Mouse (Mus musculus) spleen, adult 2 months (tissue): ENCODE results near the gene Pex10. TPM values are rescaled to one million over a fixed set of nuclear protein-coding genes. Genes with fewer than 3 reads are reported as not detected.

Source experiments
- DNase-seq, 2 experiments: peaks; one replicate each; pipeline versions ENCODE4 v3.0.0 to v3.0.0-alpha.2; 2012 to 2021; ENCODE audit warnings: low spot score in 2 of 2, low read depth in 1 of 2
- H3K27ac ChIP-seq: fragments of 200-500 bp; 2 replicates; pipeline ENCODE4 v1.5.1; 2012; ENCODE audit warnings: low read length, inconsistent platforms; ENCODE audit not compliant: insufficient read depth
- H3K27me3 ChIP-seq: fragments of 200-500 bp; 2 replicates; pipeline ENCODE4 v1.6.1; 2012; ENCODE audit warnings: mild to moderate bottlenecking, moderate library complexity, low read length, inconsistent platforms; ENCODE audit not compliant: control insufficient read depth, insufficient read depth
- H3K36me3 ChIP-seq: fragments of 200-500 bp; 2 replicates; pipeline ENCODE4 v1.6.1; 2012; ENCODE audit warnings: mild to moderate bottlenecking, low read length, inconsistent platforms; ENCODE audit not compliant: control insufficient read depth, insufficient read depth
- H3K4me1 ChIP-seq: fragments of 200-500 bp; 2 replicates; pipeline ENCODE4 v1.6.1; 2011; ENCODE audit warnings: inconsistent platforms; ENCODE audit not compliant: control insufficient read depth, insufficient read depth, insufficient read length
- H3K4me3 ChIP-seq: fragments of 200-500 bp; 2 replicates; pipeline ENCODE4 v1.5.1; 2011; ENCODE audit warnings: mild to moderate bottlenecking, inconsistent platforms; ENCODE audit not compliant: insufficient read depth, insufficient read length; ENCODE audit errors: extremely low read depth
- CTCF ChIP-seq: fragments of 200-500 bp; IDR thresholded peaks from 2 replicates; pipeline ENCODE4 v1.5.1; 2011; ENCODE audit warnings: mild to moderate bottlenecking, inconsistent platforms; ENCODE audit not compliant: insufficient read depth, insufficient read length, insufficient replicate concordance; ENCODE audit errors: extremely low read depth
- POLR2A ChIP-seq: fragments of 200-500 bp; IDR thresholded peaks from 2 replicates; pipeline ENCODE4 v1.6.1; 2011; ENCODE audit warnings: low read depth, low read length, inconsistent platforms
- WGBS: fragments of 180-500 bp; shearing (Covaris S2); methylation state at CpG from one replicate; pipeline ENCODE4 v1.1.7; 2018; 5-methylcytosine and 5-hydroxymethylcytosine counted together
- polyA plus RNA-seq: library from polyadenylated mRNA; depleted of rRNA; stranded (reverse); fragments of >200 nt; gene quantifications from 2 replicates; pipeline ENCODE4 v1.2.3, GENCODE M21; 2012

Gene Pex10
- polyA plus RNA-seq, 1 experiment: 14.3 TPM

DNA sequence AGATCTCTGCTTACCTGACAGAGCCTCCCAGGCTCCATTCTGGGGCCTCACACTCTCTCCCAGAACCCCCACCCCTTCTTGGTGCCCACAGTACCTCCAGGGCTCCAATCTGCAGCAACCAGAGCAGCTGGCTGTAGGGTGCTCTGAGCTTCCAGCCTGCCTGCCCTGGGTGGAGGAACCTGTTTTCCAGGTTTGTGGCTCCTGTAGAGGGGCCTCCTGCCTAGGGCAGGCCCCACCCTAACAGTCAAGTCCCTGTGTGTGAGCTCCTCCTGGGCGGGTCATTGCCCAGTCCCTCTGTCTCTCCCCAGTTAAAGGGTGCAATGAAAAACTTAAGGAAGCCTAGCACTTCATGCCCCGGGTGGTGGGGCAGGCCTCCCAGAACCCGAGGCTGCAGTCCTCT lies 2.9 kb upstream of the Pex10 start:
- WGBS: 69% methylated on average over 3 of the region's 3 CpGs
- no peak overlapping the region for H3K27ac ChIP-seq
- TF ChIP-seq POLR2A: no peak
- TF ChIP-seq CTCF: no peak
- no peak for DNase-seq
- no peaks in the 10 kb centered on the region for H3K36me3 ChIP-seq
- H3K4me3 ChIP-seq: no peak overlapping the region
- no peaks in the 10 kb centered on the region for H3K27me3 ChIP-seq
- H3K4me1 ChIP-seq: peaks cover 8% of the 10 kb centered on the region; the same call in 1 of the 2 replicates

DNA sequence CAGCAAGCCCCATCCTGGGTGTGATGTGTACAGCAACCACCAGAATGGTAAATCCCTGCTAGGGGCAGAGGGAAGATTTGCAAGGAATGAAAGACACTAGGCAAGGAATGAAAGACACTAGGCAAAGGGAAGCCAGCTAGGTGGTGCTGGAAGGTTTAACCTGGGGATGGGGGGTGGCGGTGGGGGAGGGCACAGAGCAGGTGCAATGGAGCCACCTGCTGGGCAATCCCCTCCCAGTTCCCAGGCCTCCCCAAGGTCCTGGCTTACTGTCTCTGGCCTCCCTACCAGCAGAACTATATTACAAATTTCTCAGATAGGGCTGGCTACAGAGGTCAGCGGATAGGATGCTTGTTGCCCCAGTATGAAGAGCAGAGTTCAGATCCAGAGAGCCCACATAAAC lies 2.3 kb upstream of the Pex10 start:
- H3K27ac ChIP-seq: no peak overlapping the region

GRCm38 (mm10) chr4:155065970-155066833 lies 614 bp upstream of the Pex10 start:
- Histone ChIP-seq H3K4me1 (peaks cover 8% of the 10 kb centered on the region; the same call in 1 of the 2 replicates), H3K36me3 (peaks cover 13% of the 10 kb centered on the region), H3K4me3 (peak overlapping the region; percentile 48), H3K27me3 (no peaks in the 10 kb centered on the region), H3K27ac (no peak overlapping the region; the same call in 1 of the 2 replicates)
- no peak for TF ChIP-seq POLR2A
- peak; percentile 55; the same call in 1 of the 2 replicates for TF ChIP-seq CTCF
- peak; percentile 63 to 76 for DNase-seq
- 4% methylated on average over 15 of the region's 15 CpGs for WGBS

More for the DNA sequence above, 2.3 kb upstream of the Pex10 start:
- no peak for TF ChIP-seq POLR2A
- no peak for TF ChIP-seq CTCF
- Histone ChIP-seq H3K36me3 (no peaks in the 10 kb centered on the region), H3K4me3 (no peak overlapping the region), H3K4me1 (peaks cover 8% of the 10 kb centered on the region; the same call in 1 of the 2 replicates), H3K27me3 (no peaks in the 10 kb centered on the region)
- no peak for DNase-seq
- 94% methylated on average over 2 of the region's 2 CpGs for WGBS

- H3K4me3 ChIP-seq: no peak overlapping the region
- WGBS: 94% methylated on average over 20 of the region's 20 CpGs
Measured at GRCm38 (mm10) chr4:155068357-155068972, 1.6 kb downstream of the Pex10 start.

DNA sequence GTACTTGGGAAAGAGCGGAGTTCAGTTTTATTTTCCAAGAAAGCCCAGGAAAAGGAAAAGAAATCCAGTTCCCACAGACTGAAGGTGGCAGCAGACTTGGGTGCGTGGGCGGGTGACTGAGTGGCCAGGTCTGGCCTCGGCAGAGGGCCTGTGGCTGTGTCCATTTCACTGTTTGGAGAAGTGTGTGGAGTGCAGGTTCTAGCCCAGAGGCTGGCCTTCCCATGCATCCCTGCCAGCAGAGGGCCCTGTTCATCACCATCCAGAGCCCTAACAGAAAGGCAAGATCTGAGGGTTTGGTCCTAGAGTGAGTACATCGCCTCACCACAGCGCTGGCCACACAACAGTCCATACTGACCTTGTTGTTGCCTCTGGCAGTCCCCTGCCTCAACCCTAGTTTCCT lies 2.4 kb downstream of the Pex10 start:
- Histone ChIP-seq H3K27me3 (no peaks in the 10 kb centered on the region), H3K4me3 (no peak overlapping the region), H3K36me3 (peaks cover 33% of the 10 kb centered on the region), H3K4me1 (peaks cover 8% of the 10 kb centered on the region; the same call in 1 of the 2 replicates), H3K27ac (no peak overlapping the region)
- WGBS: 90% methylated on average over 6 of the region's 6 CpGs
- TF ChIP-seq CTCF: no peak
- no peak for TF ChIP-seq POLR2A
- no peak for DNase-seq

More at GRCm38 (mm10) chr4:155068357-155068972, 1.6 kb downstream of the Pex10 start:
- Histone ChIP-seq H3K36me3 (peaks cover 29% of the 10 kb centered on the region), H3K4me1 (peaks cover 8% of the 10 kb centered on the region; the same call in 1 of the 2 replicates), H3K27ac (no peak overlapping the region), H3K27me3 (no peaks in the 10 kb centered on the region)
- TF ChIP-seq POLR2A: no peak
- no peak for TF ChIP-seq CTCF
- no peak for DNase-seq

GRCm38 (mm10) chr4:155070199-155070598 lies 3.4 kb downstream of the Pex10 start:
- Histone ChIP-seq H3K4me1 (peaks cover 8% of the 10 kb centered on the region; the same call in 1 of the 2 replicates), H3K4me3 (no peak overlapping the region), H3K27me3 (no peaks in the 10 kb centered on the region), H3K36me3 (peaks cover 40% of the 10 kb centered on the region), H3K27ac (no peak overlapping the region)
- no peak for TF ChIP-seq CTCF
- no peak for TF ChIP-seq POLR2A
- DNase-seq: no peak
- WGBS: 93% methylated on average over 13 of the region's 13 CpGs

DNA sequence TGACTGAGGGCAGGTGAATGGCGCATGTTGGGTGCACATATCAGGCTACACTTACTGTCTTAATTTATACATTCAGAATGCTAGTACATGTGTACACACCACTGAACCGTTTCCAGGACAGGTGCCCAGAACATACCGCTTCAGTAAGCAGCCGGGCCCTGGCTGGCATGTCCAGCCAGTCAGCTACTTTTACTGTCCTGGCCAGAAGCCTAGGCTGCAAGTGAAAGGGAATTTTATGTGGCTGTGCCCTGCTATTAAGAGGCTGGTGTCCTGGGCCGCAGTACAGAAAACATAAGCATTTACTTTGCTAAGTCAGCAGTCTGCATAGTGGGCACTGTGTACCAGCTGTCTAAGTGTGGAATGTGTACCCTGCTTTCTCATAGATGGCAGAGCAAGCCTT lies 4.1 kb downstream of the Pex10 start:
- Histone ChIP-seq H3K27me3 (no peaks in the 10 kb centered on the region), H3K4me1 (peaks cover 8% of the 10 kb centered on the region; the same call in 1 of the 2 replicates), H3K27ac (no peak overlapping the region), H3K4me3 (no peak overlapping the region), H3K36me3 (peaks cover 46% of the 10 kb centered on the region)
- DNase-seq: no peak
- WGBS: 93% methylated on average over 5 of the region's 5 CpGs
- TF ChIP-seq CTCF (no peak), POLR2A (no peak)
